Mouse (Mus musculus): ENCODE data around the gene Sdhc.

DNA sequence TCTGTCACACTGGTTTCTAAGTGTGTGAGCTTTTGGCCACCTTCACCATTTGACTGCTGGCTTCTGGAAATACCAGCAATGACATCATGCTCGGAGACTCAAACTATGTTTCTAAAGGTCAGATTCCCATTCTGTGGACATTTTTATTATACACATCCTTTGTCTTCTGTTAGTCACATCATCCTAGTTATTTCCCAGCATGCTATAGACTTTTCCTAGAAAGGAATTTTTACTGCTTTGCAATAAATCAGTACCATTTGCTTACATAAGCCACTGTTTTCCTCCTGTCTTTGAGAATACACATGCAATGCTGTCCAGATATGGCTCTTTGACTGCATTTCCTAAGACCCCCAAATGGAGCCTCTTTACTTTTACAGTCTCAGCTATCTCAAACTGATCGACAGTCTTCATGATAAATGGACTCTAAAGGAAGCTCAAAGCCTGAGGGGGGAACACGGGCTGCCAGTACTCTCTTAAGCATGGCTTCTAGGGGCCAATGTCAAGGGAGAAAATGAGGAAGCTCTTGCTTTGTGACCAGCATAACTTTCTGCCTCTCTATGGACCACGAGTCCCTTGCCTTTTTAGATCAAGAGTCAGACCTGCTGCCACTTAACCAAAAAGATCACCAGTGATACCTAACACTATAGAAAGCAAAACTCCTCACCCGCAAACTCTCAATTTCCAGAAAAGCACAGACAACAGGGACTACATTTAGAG lies 15.4 kb upstream of the Sdhc start:
- TF ChIP-seq CTCF (IDR thresholded peaks at IDR 0.05; ENCODE audit: low read depth) (no peak), EP300 (IDR thresholded peaks at IDR 0.05; ENCODE audit: low read depth) (no peak)
